Mouse (Mus musculus) lung, postnatal 0 days (tissue): Measurements from ENCODE around the gene Cygb. TPM values are rescaled to one million over a fixed set of nuclear protein-coding genes. Genes with fewer than 3 reads are reported as not detected.
"Not testable (repeated sequence)": the region's sequence is repeated elsewhere in the genome, so short reads cannot be mapped to it uniquely, and the experiment has no call there.

Experiments used
- ATAC-seq: fragments of 200-750 bp; cut with Nextera tagmentation; 2 replicates; pipeline ENCODE4 v1.8.0; 2017; ENCODE audit warnings: moderate library complexity
- DNase-seq: peaks from one replicate; pipeline ENCODE4 v3.0.0-alpha.2; 2016; ENCODE audit warnings: low spot score
- H3K27ac ChIP-seq: fragments of 300-500 bp; sonication (generic); 2 replicates; pipeline ENCODE4 v1.5.1; 2014; ENCODE audit warnings: antibody characterized with exemption, mild to moderate bottlenecking, low read length, mixed read lengths
- H3K27me3 ChIP-seq: fragments of 300-500 bp; sonication (generic); replicated peaks from 2 replicates; pipeline ENCODE4 v1.6.1; 2014; ENCODE audit warnings: low read length, mixed read lengths; ENCODE audit not compliant: insufficient read depth
- H3K36me3 ChIP-seq: fragments of 300-500 bp; sonication (generic); 2 replicates; pipeline ENCODE4 v1.6.1; 2014; ENCODE audit warnings: low read length, mixed read lengths; ENCODE audit not compliant: insufficient read depth
- H3K4me1 ChIP-seq: fragments of 300-500 bp; sonication (generic); 2 replicates; pipeline ENCODE4 v1.6.1; 2014; ENCODE audit warnings: antibody characterized with exemption, low read depth, low read length, mixed read lengths; ENCODE audit not compliant: insufficient read depth
- H3K4me2 ChIP-seq: fragments of 300-500 bp; sonication (generic); replicated peaks from 2 replicates; pipeline ENCODE4 v1.6.1; 2014; ENCODE audit warnings: low read depth, mild to moderate bottlenecking, low read length, moderate library complexity, mixed read lengths
- H3K4me3 ChIP-seq: fragments of 300-500 bp; sonication (generic); 2 replicates; pipeline ENCODE4 v1.5.1; 2014; ENCODE audit warnings: low read depth, low read length
- H3K9ac ChIP-seq: fragments of 300-500 bp; sonication (generic); replicated peaks from 2 replicates; pipeline ENCODE4 v1.6.1; 2014; ENCODE audit warnings: low read depth, mild to moderate bottlenecking
- H3K9me3 ChIP-seq: fragments of 300-500 bp; sonication (generic); 2 replicates; pipeline ENCODE4 v1.6.1; 2016; ENCODE audit warnings: low read length, mixed read lengths
- CTCF ChIP-seq: IDR thresholded peaks from 2 replicates; pipeline ENCODE4 v1.5.1; 2016; ENCODE audit warnings: antibody characterized with exemption, mild to moderate bottlenecking
- EP300 ChIP-seq: IDR thresholded peaks from 2 replicates; pipeline ENCODE4 v1.6.1; 2016; ENCODE audit warnings: antibody characterized with exemption, mild to moderate bottlenecking, control low read depth
- WGBS: fragments of 180-500 bp; shearing (Covaris S2); extraction: QIAGEN DNeasy Blood & Tissue Kit; methylation state at CpG from one replicate; pipeline ENCODE4 v1.1.7; 2014; 5-methylcytosine and 5-hydroxymethylcytosine counted together
- polyA plus RNA-seq: library from polyadenylated mRNA; unstranded; fragments of >200 nt; fragmentation: Nextera tagmentation; extraction: Ambion mirVana; gene quantifications from 2 replicates; pipeline ENCODE4 v1.2.1, GENCODE M21; 2015

The Cygb gene
- polyA plus RNA-seq, 1 experiment from 2014 or later, result 32.0 TPM

DNA sequence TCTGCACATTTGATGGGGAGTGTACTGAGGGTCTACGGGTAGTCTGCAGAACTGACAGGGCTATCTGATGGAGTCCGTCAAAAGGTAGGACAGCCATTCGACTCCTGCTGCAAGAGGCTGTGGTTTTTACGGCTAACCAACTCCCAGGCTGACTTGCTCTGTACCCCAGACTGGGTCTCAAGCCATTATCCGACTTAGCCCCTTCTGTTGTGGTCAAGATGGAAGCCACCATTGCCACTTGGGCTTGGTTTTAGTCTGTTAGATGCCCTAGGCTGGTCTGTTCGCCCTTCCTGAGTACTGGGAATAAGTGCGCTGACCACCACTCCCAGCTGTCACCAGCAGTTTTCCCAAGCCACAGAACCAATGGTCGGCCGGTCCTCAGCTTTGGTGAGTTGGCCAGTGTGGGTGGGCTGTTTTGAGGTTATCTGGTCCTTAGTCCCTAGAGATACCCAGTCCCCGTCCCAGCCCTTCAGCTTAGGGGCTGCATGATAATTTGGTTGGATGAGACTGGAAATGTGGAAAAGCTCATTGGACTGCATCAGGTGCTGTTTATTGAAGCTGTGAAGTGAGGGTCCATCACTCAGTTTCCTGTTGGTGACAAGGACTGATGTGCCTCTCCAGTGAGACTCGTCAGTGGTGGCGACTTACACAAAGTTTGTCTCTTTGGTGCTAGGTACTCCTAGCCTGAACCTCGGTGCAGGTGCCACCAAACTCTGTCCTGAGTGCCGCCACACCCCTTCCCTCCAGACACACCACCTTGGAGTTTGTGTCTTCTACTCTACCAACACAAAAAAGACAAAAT lies 22.3 kb upstream of the Cygb start:
- TF ChIP-seq EP300, result no peak
- TF ChIP-seq CTCF, result no peak
- H3K36me3 ChIP-seq, result peaks cover 26% of the 10 kb centered on the region

DNA sequence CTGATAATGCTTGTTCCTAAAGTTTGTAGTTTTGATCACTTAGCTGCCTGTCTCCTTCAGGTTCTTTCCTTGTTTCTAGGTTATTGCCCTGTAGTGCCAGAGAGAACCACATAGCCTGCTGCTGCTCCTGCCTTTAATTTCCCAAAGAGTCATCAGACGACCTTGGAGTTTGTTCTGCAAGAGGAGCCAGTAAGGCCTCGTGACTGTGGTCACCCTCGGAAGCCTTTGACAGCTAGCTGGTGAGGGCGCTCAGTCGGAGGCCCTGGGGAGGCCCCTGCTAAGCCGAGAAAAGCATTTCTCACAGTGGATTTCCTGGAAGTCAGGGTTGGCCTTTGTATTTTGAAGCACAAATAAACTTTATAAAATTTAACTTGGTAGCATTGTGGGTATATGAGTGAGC lies 21.3 kb upstream of the Cygb start:
- H3K27ac ChIP-seq, H3K4me2 ChIP-seq, H3K4me3 ChIP-seq, H3K9ac ChIP-seq, ATAC-seq, DNase-seq, H3K9me3 ChIP-seq, H3K4me1 ChIP-seq, H3K27me3 ChIP-seq: not testable (repeated sequence)
- peaks cover 26% of the 10 kb centered on the region for H3K36me3 ChIP-seq
- 48% methylated on average over 6 of the region's 6 CpGs for WGBS

More for the DNA sequence above, 22.3 kb upstream of the Cygb start:
- Histone ChIP-seq H3K4me3 (no peak overlapping the region), H3K4me1 (peaks cover 3% of the 10 kb centered on the region; the same call in 1 of the 2 replicates), H3K4me2 (no peak overlapping the region), H3K9ac (no peak overlapping the region), H3K9me3 (no peaks in the 10 kb centered on the region), H3K27me3 (no peaks in the 10 kb centered on the region), H3K27ac (no peak overlapping the region)
- no peak for DNase-seq
- ATAC-seq, result no peak
- 82% methylated on average over 14 of the region's 14 CpGs for WGBS

DNA sequence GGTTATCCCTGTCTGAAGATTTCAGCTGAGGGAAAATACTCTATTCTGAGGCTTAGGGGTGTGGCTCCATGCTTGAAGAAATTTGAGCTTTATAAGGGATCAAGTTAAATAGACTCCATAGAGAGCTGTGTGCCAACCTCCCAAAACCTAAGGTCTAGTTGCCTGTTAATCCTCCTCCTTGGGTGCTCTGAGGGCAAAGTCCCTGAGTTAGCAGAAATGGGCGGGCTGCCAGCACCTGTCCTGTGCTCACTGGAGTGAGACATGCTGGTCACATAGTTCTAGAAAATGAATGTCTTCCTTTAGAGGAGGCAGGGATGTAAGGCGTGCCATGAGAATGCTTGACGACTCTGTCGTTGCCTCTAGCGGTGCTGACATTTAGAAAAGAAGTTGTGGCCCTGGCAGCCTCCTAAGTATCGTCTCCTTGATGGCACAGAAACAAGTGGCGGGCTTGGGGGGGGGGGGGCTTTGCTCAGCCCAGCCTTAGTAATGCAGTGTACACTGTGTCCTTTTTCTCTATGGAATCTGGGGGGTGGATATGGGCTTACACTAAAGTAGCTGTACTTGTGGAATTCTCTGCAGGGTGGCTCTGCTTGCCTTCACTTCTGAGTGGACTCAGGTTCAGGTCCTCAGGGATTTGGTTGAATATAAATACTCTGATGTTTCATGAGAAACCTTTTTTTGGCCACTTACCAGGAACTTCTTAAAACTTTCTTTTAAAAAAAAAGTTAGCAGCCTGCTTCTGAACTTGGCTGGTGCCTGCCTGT lies 20.7 kb upstream of the Cygb start:
- H3K27ac ChIP-seq, result peak overlapping the region; percentile 43; the same call in 1 of the 2 replicates
- ATAC-seq (peak; percentile 18; the same call in 1 of the 2 replicates), DNase-seq (no peak)
- H3K27me3 ChIP-seq, result no peaks in the 10 kb centered on the region
- H3K9ac ChIP-seq, result no peak overlapping the region
- 58% methylated on average over 7 of the region's 7 CpGs for WGBS
- H3K36me3 ChIP-seq, result peaks cover 26% of the 10 kb centered on the region
- peaks cover 3% of the 10 kb centered on the region; the same call in 1 of the 2 replicates for H3K4me1 ChIP-seq
- no peaks in the 10 kb centered on the region for H3K9me3 ChIP-seq
- H3K4me3 ChIP-seq, result no peak overlapping the region
- TF ChIP-seq EP300 (0 out of 2 replicates have a peak, but pooled peaks have one; percentile 22), CTCF (no peak)
- no peak overlapping the region for H3K4me2 ChIP-seq

DNA sequence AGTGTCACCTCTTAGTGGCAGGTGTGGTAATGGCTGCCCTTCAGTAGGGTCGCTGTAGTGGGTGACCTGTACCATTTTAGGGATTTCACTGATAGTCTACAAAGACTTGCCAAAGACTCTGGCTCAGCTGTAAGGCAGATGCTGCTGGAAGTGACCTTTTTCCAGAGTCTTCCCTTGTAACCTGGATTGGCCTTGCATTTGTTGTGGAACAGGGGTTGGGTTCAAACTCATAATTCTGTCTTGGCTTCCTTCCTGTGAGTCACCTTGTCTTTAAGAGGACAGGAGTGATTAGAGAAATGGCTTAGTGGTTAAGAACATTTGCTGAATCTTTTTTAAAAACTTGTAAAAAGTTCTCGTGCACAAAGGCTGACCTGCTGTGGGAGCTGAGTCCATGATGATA lies 19.3 kb upstream of the Cygb start:
- ATAC-seq (no peak), DNase-seq (no peak)
- H3K4me3 ChIP-seq, result no peak overlapping the region
- peaks cover 26% of the 10 kb centered on the region for H3K36me3 ChIP-seq
- no peak overlapping the region for H3K27ac ChIP-seq
- TF ChIP-seq CTCF (no peak), EP300 (no peak)
- WGBS, result 73% methylated on average over 2 of the region's 2 CpGs
- no peak overlapping the region for H3K4me2 ChIP-seq
- H3K27me3 ChIP-seq, result no peaks in the 10 kb centered on the region
- H3K9ac ChIP-seq, result no peak overlapping the region
- peaks cover 3% of the 10 kb centered on the region; the same call in 1 of the 2 replicates for H3K4me1 ChIP-seq
- no peaks in the 10 kb centered on the region for H3K9me3 ChIP-seq

DNA sequence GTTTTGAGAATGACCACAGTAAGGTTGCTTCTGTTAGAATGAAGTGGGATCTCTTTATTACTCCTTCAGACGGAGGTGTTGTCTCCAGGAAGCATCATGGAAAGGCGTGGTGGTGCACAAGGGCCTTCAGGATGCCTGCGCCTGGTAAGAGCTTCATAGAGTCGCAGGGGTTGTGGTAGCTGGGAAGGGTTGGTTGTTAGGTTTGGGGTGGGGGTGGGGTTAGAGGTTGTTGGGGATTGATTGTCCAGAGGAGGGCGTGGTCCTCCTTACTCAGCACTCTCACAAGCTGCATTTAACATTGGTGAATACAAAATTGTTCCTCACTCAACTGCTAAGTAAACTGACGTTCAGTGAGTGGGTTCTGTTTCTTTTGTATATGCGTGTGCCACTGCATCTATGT lies 18.5 kb upstream of the Cygb start:
- no peak for ATAC-seq
- Histone ChIP-seq H3K4me2 (peak overlapping the region; percentile 85), H3K9ac (peak overlapping the region; percentile 81; the same call in 1 of the 2 replicates), H3K4me3 (peak overlapping the region; percentile 62; the same call in 1 of the 2 replicates), H3K27me3 (no peaks in the 10 kb centered on the region), H3K4me1 (peaks cover 3% of the 10 kb centered on the region; the same call in 1 of the 2 replicates), H3K36me3 (peaks cover 26% of the 10 kb centered on the region), H3K27ac (no peak overlapping the region), H3K9me3 (no peaks in the 10 kb centered on the region)
- WGBS, result 5% methylated on average over 7 of the region's 7 CpGs
- DNase-seq, result no peak
- 0 out of 2 replicates have a peak, but pooled peaks have one; percentile 7 for TF ChIP-seq CTCF
- TF ChIP-seq EP300, result no peak

DNA sequence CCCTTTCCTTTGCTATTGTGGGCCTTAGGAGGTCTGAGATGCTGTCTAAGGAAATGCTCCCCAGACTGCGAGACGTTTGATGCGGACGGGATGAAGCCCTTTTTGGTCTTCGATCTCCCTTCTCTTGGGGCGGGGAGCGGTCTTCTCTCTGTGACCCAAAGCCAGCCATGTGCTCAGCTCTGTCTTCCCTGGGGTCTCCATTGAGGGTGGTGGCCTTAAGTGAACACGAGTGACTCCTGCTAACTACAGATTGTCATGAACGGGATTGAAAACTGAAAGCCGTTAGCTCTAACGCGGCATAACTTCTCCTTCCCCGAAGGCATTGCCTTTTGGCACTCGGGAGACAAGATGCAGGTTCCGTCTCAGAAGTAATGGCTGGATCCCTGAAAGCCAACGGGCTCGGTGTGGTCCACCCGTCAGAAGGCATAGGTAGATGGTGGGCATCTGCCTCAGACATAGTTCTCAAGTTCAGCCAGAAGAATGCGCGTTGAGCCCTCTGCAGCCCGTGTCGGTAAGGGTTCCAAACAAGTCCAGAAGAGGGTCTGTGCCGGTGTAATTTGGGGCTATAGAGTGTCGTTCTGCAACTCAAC lies 17.8 kb upstream of the Cygb start:
- Histone ChIP-seq H3K27ac (peak overlapping the region; percentile 76), H3K27me3 (no peaks in the 10 kb centered on the region), H3K36me3 (peaks cover 22% of the 10 kb centered on the region), H3K9ac (peak overlapping the region; percentile 81), H3K9me3 (no peaks in the 10 kb centered on the region), H3K4me2 (peak overlapping the region; percentile 85), H3K4me1 (peaks cover 3% of the 10 kb centered on the region; the same call in 1 of the 2 replicates), H3K4me3 (peak overlapping the region; percentile 62)
- DNase-seq (no peak), ATAC-seq (peak; percentile 2; the same call in 1 of the 2 replicates)
- TF ChIP-seq EP300 (no peak), CTCF (no peak)
- WGBS, result under 1% methylated on average over 24 of the region's 24 CpGs
